Mouse (Mus musculus): Measurements from ENCODE around the gene Nckap5.

DNA sequence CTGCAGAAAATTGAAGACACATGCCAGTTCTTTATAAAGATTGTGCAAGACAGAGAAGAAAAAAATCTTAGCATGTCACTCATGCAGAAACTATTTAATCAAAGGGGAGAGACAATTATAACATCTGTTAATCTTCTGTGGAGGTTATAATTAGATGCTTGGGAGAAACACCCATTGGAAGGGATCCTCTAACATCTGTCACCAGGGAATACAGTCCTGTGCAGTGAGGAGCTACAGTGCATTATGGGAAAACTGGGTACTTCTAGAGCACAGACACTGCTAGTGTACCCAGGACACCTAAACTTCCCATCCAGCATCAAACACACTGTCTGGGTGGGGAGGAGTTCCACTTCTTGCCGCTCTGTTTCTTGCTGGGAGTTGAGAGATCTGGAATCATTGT, 108.7 kb downstream of the Nckap5 start:
- TF ChIP-seq CTCF (IDR thresholded peaks at IDR 0.05; ENCODE audit: insufficient read depth, low read length) (no peak), POLR2A (IDR thresholded peaks at IDR 0.05; ENCODE audit: borderline replicate concordance, extremely low read depth, low read depth, low read length) (no peak)
